Mouse (Mus musculus): ENCODE data around the gene Cdc42ep3. TPM values are rescaled to one million over a fixed set of nuclear protein-coding genes. Genes with fewer than 3 reads are reported as not detected.

The Cdc42ep3 gene
- 10 to 100 TPM; 18.1 to 18.5 TPM for total RNA-seq (2021)
- long read RNA-seq, experiment 1, transcript Cdc42ep3-201 (2 exons, 2,265 nt) = major isoform, 22 of 26 reads
- long read RNA-seq, experiment 1, partial matches to known transcripts = 0 of 26 reads
- long read RNA-seq, experiment 1, other reads (novel, unspliced or antisense) = 4 of 26 reads
- long read RNA-seq, experiment 2, transcript Cdc42ep3-201 (2 exons, 2,265 nt) = major isoform, 15 of 18 reads
- long read RNA-seq, experiment 2, partial matches to known transcripts = 0 of 18 reads
- long read RNA-seq, experiment 2, other reads (novel, unspliced or antisense) = 3 of 18 reads

- DNase-seq (ENCODE audit: low spot score in 2 of 2) = peak; percentile 56 to 60
Measured at GRCm38 (mm10) chr17:79354444-79355270, at the start of gene Cdc42ep3. Gene Cdc42ep3 (minus strand): TSS chr17:79355091.

GRCm38 (mm10) chr17:79400356-79400755 lies 45.5 kb upstream of the Cdc42ep3 start:
- no peak for DNase-seq (ENCODE audit: low spot score in 2 of 2)

- no peak for DNase-seq (ENCODE audit: low spot score in 2 of 2)
Measured at GRCm38 (mm10) chr17:79398416-79398815, 43.5 kb upstream of the Cdc42ep3 start.

- no peak for DNase-seq (ENCODE audit: low spot score in 2 of 2)
Measured at GRCm38 (mm10) chr17:79394799-79395198, 39.9 kb upstream of the Cdc42ep3 start.

- DNase-seq (ENCODE audit: low spot score in 2 of 2) = no peak
Measured at GRCm38 (mm10) chr17:79393886-79394285, 39.0 kb upstream of the Cdc42ep3 start.

- no peak for DNase-seq (ENCODE audit: low spot score in 2 of 2)
Measured at GRCm38 (mm10) chr17:79387465-79388066, 32.7 kb upstream of the Cdc42ep3 start.

- DNase-seq (ENCODE audit: low spot score in 2 of 2) = no peak
Measured at GRCm38 (mm10) chr17:79381485-79381884, 26.6 kb upstream of the Cdc42ep3 start.

GRCm38 (mm10) chr17:79379191-79379590 lies 24.3 kb upstream of the Cdc42ep3 start:
- no peak for DNase-seq (ENCODE audit: low spot score in 2 of 2)

GRCm38 (mm10) chr17:79376434-79377210 lies 21.7 kb upstream of the Cdc42ep3 start:
- DNase-seq (ENCODE audit: low spot score in 2 of 2) = no peak

- no peak for DNase-seq (ENCODE audit: low spot score in 2 of 2)
Measured at GRCm38 (mm10) chr17:79372973-79373372, 18.1 kb upstream of the Cdc42ep3 start.

GRCm38 (mm10) chr17:79364749-79365450 lies 10.0 kb upstream of the Cdc42ep3 start:
- DNase-seq (ENCODE audit: low spot score in 2 of 2) = no peak

- DNase-seq (ENCODE audit: low spot score in 2 of 2) = no peak
Measured at GRCm38 (mm10) chr17:79356071-79356601, 1.2 kb upstream of the Cdc42ep3 start.

- peak; percentile 21 to 25 for DNase-seq (ENCODE audit: low spot score in 2 of 2)
Measured at GRCm38 (mm10) chr17:79355271-79355991, 540 bp upstream of the Cdc42ep3 start.

GRCm38 (mm10) chr17:79354174-79354443 lies 782 bp downstream of the Cdc42ep3 start:
- DNase-seq (ENCODE audit: low spot score in 2 of 2) = no peak

- no peak for DNase-seq (ENCODE audit: low spot score in 2 of 2)
Measured at GRCm38 (mm10) chr17:79353446-79354173, 1.3 kb downstream of the Cdc42ep3 start.

GRCm38 (mm10) chr17:79350751-79351191 lies 4.1 kb downstream of the Cdc42ep3 start:
- DNase-seq (ENCODE audit: low spot score in 2 of 2) = no peak

GRCm38 (mm10) chr17:79349371-79349770 lies 5.5 kb downstream of the Cdc42ep3 start:
- no peak for DNase-seq (ENCODE audit: low spot score in 2 of 2)

- DNase-seq (ENCODE audit: low spot score in 2 of 2) = no peak
Measured at GRCm38 (mm10) chr17:79347920-79348589, 6.8 kb downstream of the Cdc42ep3 start.

Data from adrenal gland, postnatal 4 days (tissue).